In the genomic region with DNA sequence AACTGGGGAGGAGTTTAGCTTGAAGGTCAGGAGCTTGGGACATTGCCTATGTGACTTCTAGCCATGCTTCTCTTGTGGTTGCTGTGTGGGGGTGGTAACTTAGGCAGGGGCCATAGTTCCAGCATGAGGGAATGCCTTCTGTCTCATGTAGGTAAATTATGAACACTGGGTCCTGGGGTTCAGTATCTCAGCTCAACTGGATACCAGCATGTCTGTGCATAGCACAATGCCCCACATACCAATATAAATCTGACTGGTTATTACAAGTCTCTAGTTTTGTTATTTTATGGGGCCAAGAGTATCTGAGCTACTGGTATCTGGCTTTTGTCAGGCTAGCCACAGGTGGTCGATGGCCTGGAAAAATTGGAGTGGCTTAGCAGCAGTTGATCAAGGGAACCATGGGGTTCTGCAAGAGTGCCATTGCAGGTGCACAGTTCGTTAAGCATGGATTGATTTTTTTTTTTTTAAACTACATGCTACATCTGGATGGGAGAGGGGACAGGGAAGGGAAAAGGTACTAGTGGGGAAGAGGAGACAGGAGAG, we compare ENCODE assay signal across 35 mouse cellular contexts. TPM values are rescaled to one million over a fixed set of nuclear protein-coding genes. Genes with fewer than 3 reads are reported as not detected.
DNase-seq lines count a peak whose midpoint lies in the region; ATAC-seq and TF ChIP-seq lines count a peak whose summit lies in the region.
"Had no signal": no experiment of that assay in that cellular context is flagged by ENCODE, and none has a peak within 500 bp of the region (broad histone marks: within the 10 kb centered on the region; RNA-seq: fewer than 3 reads in every experiment).

No protein-coding gene starts in this region.

- no peaks in the 10 kb centered on the region for H3K27me3 ChIP-seq in kidney, embryonic 16.5 days (ENCODE audit: insufficient read depth, low read length)
- H3K27me3 ChIP-seq in kidney, adult 2 months (replicated peaks; ENCODE audit: control insufficient read depth, insufficient read depth, low read length): no peaks in the 10 kb centered on the region
- H3K27me3 ChIP-seq: forebrain, embryonic 13.5 days; heart, embryonic 13.5 days had no signal

- TF ChIP-seq POLR2A in kidney, adult 2 months (IDR thresholded peaks at IDR 0.05; ENCODE audit: low read depth, low read length): no peak

- 0 out of 2 replicates have a peak overlapping the region, but pooled peaks have one; percentile 20 for H3K27ac ChIP-seq in kidney, embryonic 16.5 days (ENCODE audit: low read length)
- no peak overlapping the region for H3K27ac ChIP-seq in kidney, adult 2 months (ENCODE audit: insufficient read depth, low read depth, low read length)
- H3K27ac ChIP-seq in layer of hippocampus, adult 2 months: no peak overlapping the region
- H3K27ac ChIP-seq: forebrain, embryonic 10.5 days; forebrain, embryonic 13.5 days; heart, adult 2 months; heart, embryonic 10.5 days; heart, embryonic 13.5 days; hindbrain, embryonic 14.5 days; hindbrain, postnatal 0 days had no signal

- no peak overlapping the region for H3K4me3 ChIP-seq in kidney, embryonic 16.5 days (ENCODE audit: low read length)
- H3K4me3 ChIP-seq in kidney, adult 2 months (ENCODE audit: insufficient read depth, low read depth, low read length): no peak overlapping the region
- H3K4me3 ChIP-seq in layer of hippocampus, adult 2 months: no peak overlapping the region
- H3K4me3 ChIP-seq: forebrain, embryonic 10.5 days; forebrain, embryonic 13.5 days; heart, adult 2 months; heart, embryonic 10.5 days; heart, embryonic 13.5 days had no signal

- DNase-seq in embryo, embryonic 10 days (ENCODE audit: low spot score): peak; percentile 15
- no peak for DNase-seq in embryo, embryonic 9.5 days (ENCODE audit: extremely low spot score)
- DNase-seq in kidney, adult 2 months: no peak
- peak; percentile 43 for DNase-seq in R1 (ENCODE audit: low read depth, low spot score)
- DNase-seq in embryo, embryonic 11 days: peak; percentile 0
- DNase-seq in layer of hippocampus, adult 2 months (ENCODE audit: low spot score in 2 of 2): no peak
- DNase-seq in cerebellum, postnatal 4 days (ENCODE audit: low spot score in 2 of 2): no peak
- DNase-seq: adrenal gland, adult 2 months; adrenal gland, postnatal 25 days; B cell, adult 2 months; cerebellum, adult 11-12 months; cerebellum, adult 9-10 months; cerebellum, postnatal 14 days; gastrocnemius, postnatal 10 days; gastrocnemius, postnatal 36 days; heart, adult 2 months; heart, postnatal 14 days; heart, postnatal 4 days had no signal

- H3K4me2 ChIP-seq in kidney, embryonic 16.5 days (replicated peaks; ENCODE audit: low read depth, low read length): no peak overlapping the region
- H3K4me2 ChIP-seq: forebrain, embryonic 13.5 days; heart, embryonic 13.5 days; hindbrain, embryonic 14.5 days had no signal

- no peak overlapping the region for H3K9ac ChIP-seq in kidney, embryonic 16.5 days (replicated peaks; ENCODE audit: low read length)
- H3K9ac ChIP-seq: forebrain, embryonic 13.5 days; heart, embryonic 13.5 days; hindbrain, embryonic 14.5 days had no signal

- H3K36me3 ChIP-seq in kidney, embryonic 16.5 days (ENCODE audit: insufficient read depth, low read length): no peaks in the 10 kb centered on the region
- H3K36me3 ChIP-seq in kidney, adult 2 months (ENCODE audit: control insufficient read depth, insufficient read depth, low read length): no peaks in the 10 kb centered on the region
- H3K36me3 ChIP-seq: forebrain, embryonic 10.5 days; heart, embryonic 10.5 days; heart, embryonic 13.5 days had no signal

- no peak for TF ChIP-seq CTCF in kidney, adult 2 months (conservative IDR thresholded peaks at IDR 0.05; ENCODE audit: insufficient read depth, insufficient read length, low read depth, low read length)
- no peak for TF ChIP-seq CTCF in layer of hippocampus, adult 2 months (conservative IDR thresholded peaks at IDR 0.05)

- no peaks in the 10 kb centered on the region for H3K4me1 ChIP-seq in kidney, embryonic 16.5 days (ENCODE audit: insufficient read depth, low read length)
- no peaks in the 10 kb centered on the region; the same call in 1 of the 2 replicates for H3K4me1 ChIP-seq in kidney, adult 2 months (ENCODE audit: control insufficient read depth, insufficient read depth, low read length)
- H3K4me1 ChIP-seq: forebrain, embryonic 13.5 days had no signal

- 0 out of 2 replicates have a peak, but pooled peaks have one; percentile 59 for ATAC-seq in kidney, embryonic 16.5 days (ENCODE audit: low FRiP score, low TSS enrichment)
- ATAC-seq: forebrain, embryonic 13.5 days; forebrain, embryonic 16.5 days; hindbrain, postnatal 0 days; inflammation-experienced regulatory T-cells, adult 6 months; intestine, embryonic 16.5 days had no signal

- H3K9me3 ChIP-seq in kidney, embryonic 16.5 days (ENCODE audit: low read length): no peaks in the 10 kb centered on the region
- H3K9me3 ChIP-seq: forebrain, embryonic 10.5 days; forebrain, embryonic 13.5 days; heart, embryonic 10.5 days; heart, embryonic 13.5 days had no signal

- WGBS in kidney, embryonic 16.5 days: 17% methylated on average over 2 of the region's 2 CpGs
- WGBS in kidney, adult 2 months: 41% methylated on average over 2 of the region's 2 CpGs

RNA-seq across cellular contexts. Expression of a gene that starts 43.4 kb away (rescaled TPM):
- 35.3 and 44.1 TPM in 2 replicates for polyA plus RNA-seq in kidney, embryonic 16.5 days (2015; fragmentation: Nextera tagmentation; extraction: Ambion mirVana)
- polyA plus RNA-seq in kidney, adult 2 months (2012; rRNA removed): 4.2 and 5.6 TPM in 2 replicates
- total RNA-seq in layer of hippocampus, adult 2 months (2021): 10 to 100 TPM; 22.6 to 26.7 TPM

RNA-seq across cellular contexts. Expression of a gene that starts 56.1 kb away (rescaled TPM):
- polyA plus RNA-seq in kidney, embryonic 16.5 days (2015; fragmentation: Nextera tagmentation; extraction: Ambion mirVana): 0.17 TPM in 1 of 2 replicates, not detected in the other
- polyA plus RNA-seq in kidney, adult 2 months (2012; rRNA removed): 0.11 and 0.33 TPM in 2 replicates
- total RNA-seq in layer of hippocampus, adult 2 months (2021): not detected
- total RNA-seq: adrenal gland, postnatal 25 days; common myeloid progenitor, adult 5-6 weeks; gastrocnemius, adult 18-20 months; gastrocnemius, postnatal 10 days; gastrocnemius, postnatal 36 days; granulocyte monocyte progenitor cell, adult 5-6 weeks; heart, postnatal 4 days; hindbrain, postnatal 0 days; MEL had no signal
- polyA plus RNA-seq: embryonic facial prominence, embryonic 11.5 days; embryonic facial prominence, embryonic 14.5 days; forebrain, embryonic 10.5 days; forebrain, embryonic 13.5 days; forebrain, embryonic 16.5 days; heart, embryonic 10.5 days; heart, embryonic 13.5 days; hindbrain, embryonic 11.5 days; hindbrain, postnatal 0 days had no signal

Comparison
In these comparisons a context has a peak if more than half of its experiments do, and no peak if none do; other contexts are left out.
1. DNase-seq: peak in embryo, embryonic 10 days (single experiment), R1 (single experiment) and embryo, embryonic 11 days (single experiment); none in embryo, embryonic 9.5 days (single experiment), kidney, adult 2 months (single experiment), layer of hippocampus, adult 2 months (0 of 2) and cerebellum, postnatal 4 days (0 of 2).